In genomic region chr14:56512084-56512483, GRCm38 (mm10) we compare ENCODE assay signal across 8 mouse cellular contexts.
DNase-seq lines count a peak whose midpoint lies in the region; ATAC-seq and TF ChIP-seq lines count a peak whose summit lies in the region.

No protein-coding gene starts in this region.

- H3K9me3 ChIP-seq in liver, embryonic 12.5 days (replicated peaks) = no peaks in the 10 kb centered on the region

- no peaks in the 10 kb centered on the region for H3K36me3 ChIP-seq in liver, embryonic 12.5 days

- H3K9ac ChIP-seq in liver, embryonic 12.5 days = no peak overlapping the region

- no peaks in the 10 kb centered on the region for H3K4me1 ChIP-seq in liver, embryonic 12.5 days
- no peaks in the 10 kb centered on the region for H3K4me1 ChIP-seq in olfactory bulb, adult 2 months (ENCODE audit: control insufficient read depth, insufficient read depth, low read length)

- 48% methylated on average over 6 of the region's 6 CpGs for WGBS in liver, embryonic 12.5 days (ENCODE audit: insufficient replicate concordance)
- 36% methylated on average over 6 of the region's 6 CpGs for WGBS in olfactory bulb, adult 2 months

- H3K4me3 ChIP-seq in liver, embryonic 12.5 days = no peak overlapping the region
- no peak overlapping the region for H3K4me3 ChIP-seq in olfactory bulb, adult 2 months (ENCODE audit: insufficient read depth, low read depth, low read length)

- no peaks in the 10 kb centered on the region for H3K27me3 ChIP-seq in liver, embryonic 12.5 days (replicated peaks)

- TF ChIP-seq CTCF in olfactory bulb, adult 2 months (IDR thresholded peaks at IDR 0.05; ENCODE audit: insufficient read depth, low read depth, low read length) = peak; percentile 34; the same call in 1 of the 2 replicates

- H3K27ac ChIP-seq in liver, embryonic 12.5 days = no peak overlapping the region
- no peak overlapping the region for H3K27ac ChIP-seq in olfactory bulb, adult 2 months (ENCODE audit: insufficient read depth, low read depth, low read length)

- no peak for TF ChIP-seq POLR2A in olfactory bulb, adult 2 months (IDR thresholded peaks at IDR 0.05; ENCODE audit: insufficient read depth, low read depth, low read length)

- no peak overlapping the region for H3K4me2 ChIP-seq in liver, embryonic 12.5 days

- peak; percentile 24 for DNase-seq in CD4-positive, CD25-positive, alpha-beta regulatory T cell, adult 2 months (ENCODE audit: low read depth, low spot score)
- peak; percentile 22 for DNase-seq in liver
- DNase-seq in cerebellum, postnatal 36 days = no peak
- DNase-seq in cerebellum, adult 8-10 months = no peak

- no peak for ATAC-seq in CD4-positive, CD25-positive, alpha-beta regulatory T cell, adult 4 months
- ATAC-seq in liver, embryonic 12.5 days = no peak
- peak; percentile 57; the same call in 1 of the 2 replicates for ATAC-seq in erythroblast, adult 5-6 weeks (replicated peaks; ENCODE audit: low FRiP score, poor library complexity, severe bottlenecking)

Comparison
In these comparisons a context has a peak if more than half of its experiments do, and no peak if none do; other contexts are left out.
1. DNase-seq: peak in CD4-positive, CD25-positive, alpha-beta regulatory T cell, adult 2 months (single experiment) and liver (single experiment); none in cerebellum, postnatal 36 days (0 of 2) and cerebellum, adult 8-10 months (single experiment).